Mouse (Mus musculus): Measurements from ENCODE around the gene A930002H24Rik.
"Not testable (repeated sequence)": the region's sequence is repeated elsewhere in the genome, so short reads cannot be mapped to it uniquely, and the experiment has no call there.

A930002H24Rik gene

DNA sequence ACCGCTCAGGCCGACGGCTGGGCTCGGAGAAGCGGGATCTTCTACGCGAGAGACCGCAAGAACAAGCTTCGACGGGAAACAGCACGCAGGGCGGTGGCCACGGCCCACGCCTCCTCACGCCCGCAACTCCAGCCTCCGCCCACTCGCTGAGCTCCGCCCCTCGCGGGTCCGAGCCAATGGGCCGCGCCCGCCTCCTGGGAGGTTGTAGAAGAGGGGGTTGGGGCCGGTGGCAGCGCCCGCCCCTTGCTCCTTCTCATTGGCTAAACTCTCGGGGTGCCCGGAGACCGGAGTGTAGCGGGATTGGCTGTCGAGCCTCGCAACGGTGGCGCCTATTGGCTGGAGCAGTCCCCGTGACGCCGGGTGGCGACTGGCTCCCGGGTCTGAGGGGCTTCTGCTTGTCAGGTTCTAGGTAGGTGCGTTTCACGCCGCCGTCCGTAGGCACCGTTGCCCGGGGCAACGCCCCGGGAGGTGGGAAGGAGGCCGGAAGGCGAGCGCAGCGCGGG, at the start of gene A930002H24Rik:
Gene A930002H24Rik (minus strand): TSS at position 145 of the 503 bp plus-strand sequence.
- peak; percentile 99 for DNase-seq

DNA sequence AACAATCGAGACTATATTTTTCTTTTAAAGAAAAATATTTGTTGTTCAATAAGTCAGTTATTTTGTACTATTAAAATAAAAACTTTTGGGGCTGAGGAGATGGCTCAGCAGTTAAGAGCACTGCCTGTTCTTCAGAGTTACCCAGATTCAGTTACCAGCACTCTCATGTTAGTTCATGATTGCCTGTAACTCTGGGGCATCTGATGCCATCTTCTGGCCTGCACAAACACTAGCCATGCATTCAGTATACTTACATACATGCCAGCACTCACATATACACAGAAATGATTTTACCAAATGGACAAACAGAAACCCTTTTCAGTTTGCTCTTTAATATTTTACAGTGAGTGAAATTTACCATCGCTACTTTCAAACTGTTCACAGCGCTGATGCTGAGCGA, 45.7 kb upstream of the A930002H24Rik start:
- no peak for DNase-seq

DNA sequence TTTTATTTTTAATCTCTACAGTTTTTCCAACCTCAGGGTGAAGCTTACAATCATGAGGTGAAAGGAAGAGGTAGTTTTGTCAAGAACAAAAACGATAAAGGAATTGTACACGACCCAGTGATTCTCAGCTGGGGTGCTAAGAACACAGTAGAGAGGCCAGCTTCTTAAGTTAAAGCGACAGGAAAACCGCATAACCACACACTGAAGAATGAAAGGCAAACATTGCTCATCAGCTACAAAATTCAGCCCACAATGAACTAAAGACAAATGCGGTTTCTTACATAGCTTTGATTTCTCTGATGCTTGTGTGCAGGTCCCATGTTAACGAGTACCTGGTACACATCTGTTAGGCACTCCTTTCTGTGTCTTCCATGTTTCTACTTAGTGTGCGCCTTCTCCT, 33.5 kb upstream of the A930002H24Rik start:
- DNase-seq: no peak

DNA sequence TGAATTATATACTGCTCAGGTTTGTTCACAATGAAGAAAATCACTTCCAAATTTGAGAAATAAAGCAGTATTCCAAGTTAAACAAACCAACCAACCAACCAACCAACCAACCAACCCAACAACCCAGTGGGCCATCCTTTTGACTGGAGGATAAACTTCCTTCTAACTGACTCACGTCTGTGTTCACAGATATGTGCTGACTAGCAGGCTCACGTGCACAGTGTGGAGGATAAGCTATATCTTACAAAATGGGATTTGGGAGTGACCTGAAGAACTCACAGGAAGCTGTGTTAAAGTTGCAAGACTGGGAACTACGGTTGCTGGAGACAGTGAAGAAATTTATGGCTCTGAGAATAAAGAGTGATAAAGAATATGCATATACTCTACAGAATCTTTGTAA, 32.2 kb upstream of the A930002H24Rik start:
- no peak for DNase-seq

DNA sequence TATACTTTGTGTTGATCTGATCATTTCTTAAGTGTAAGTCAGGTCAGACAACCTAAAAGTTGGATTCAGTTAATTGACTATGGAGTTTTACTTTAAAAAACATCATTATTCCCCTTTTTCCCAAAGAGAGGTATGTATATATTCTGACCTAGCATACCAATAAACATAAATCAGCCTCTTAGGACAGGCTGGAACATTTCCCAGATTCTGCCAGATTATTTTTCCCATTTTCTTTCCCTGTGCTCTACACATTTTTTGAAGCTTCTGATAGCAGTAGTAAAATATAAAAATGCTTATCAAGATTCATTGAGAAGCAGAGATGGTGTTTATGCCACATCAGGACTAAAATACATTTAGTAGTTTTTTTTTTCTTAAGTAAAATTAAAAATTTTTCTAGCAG, 27.0 kb upstream of the A930002H24Rik start:
- no peak for DNase-seq

DNA sequence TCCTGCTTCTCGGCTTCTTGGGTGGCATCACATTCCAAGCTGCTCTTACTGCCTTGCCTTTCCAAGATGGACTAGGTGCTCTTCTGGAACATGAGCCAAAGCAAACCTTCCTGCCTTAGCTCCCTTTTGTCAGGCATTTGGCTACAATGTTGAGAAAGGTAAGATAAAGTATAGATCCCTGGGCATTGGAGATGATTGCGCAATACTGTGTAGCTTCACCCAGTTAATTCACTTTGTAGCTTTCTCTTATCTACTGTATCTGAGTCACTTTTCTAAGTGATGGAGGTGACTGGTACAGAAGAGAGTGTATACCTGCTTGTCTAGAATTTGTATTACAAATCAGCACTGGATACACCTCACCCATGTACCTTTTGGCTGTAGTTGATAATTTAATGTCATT, 23.4 kb upstream of the A930002H24Rik start:
- no peak for DNase-seq

DNA sequence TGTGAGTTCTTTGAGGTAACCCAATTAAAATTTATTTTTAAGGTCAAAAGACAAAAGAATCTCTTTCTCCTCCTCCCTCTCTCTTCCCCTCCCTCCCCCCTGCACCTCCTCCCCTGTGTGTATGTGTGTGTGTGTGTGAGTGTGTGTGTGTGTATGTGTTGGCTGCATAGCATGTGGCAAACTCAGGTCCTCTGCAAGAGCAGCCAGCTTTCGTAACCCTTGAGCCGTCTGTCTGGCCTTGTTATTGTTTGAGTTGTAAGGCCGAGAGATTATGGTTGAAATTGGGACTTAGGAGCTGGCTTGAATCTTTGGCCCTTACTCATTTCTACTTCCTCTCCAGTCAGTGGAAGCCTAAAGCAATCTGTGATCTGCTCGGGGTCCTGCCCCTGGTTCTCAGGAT, 16.4 kb upstream of the A930002H24Rik start:
- DNase-seq: no peak

DNA sequence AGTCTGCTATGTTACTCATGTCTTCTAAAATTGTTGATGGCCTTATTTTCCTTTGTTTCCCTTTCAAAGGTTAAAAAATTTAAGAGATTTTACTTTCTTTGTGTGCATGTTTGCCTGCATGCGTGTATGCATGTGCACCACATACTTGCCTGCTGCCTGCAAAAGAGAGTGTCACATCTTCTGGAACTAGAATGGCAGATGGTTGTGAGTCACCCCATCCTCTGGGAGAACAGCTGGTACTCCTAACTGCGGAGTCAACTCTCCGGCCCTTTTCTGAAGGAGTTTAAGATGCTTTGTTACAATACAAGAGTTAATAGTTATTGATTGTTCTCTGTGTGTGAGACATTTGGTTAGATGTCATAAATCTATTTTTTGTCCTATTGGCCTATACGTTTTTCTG, 15.3 kb upstream of the A930002H24Rik start:
- DNase-seq: no peak

DNA sequence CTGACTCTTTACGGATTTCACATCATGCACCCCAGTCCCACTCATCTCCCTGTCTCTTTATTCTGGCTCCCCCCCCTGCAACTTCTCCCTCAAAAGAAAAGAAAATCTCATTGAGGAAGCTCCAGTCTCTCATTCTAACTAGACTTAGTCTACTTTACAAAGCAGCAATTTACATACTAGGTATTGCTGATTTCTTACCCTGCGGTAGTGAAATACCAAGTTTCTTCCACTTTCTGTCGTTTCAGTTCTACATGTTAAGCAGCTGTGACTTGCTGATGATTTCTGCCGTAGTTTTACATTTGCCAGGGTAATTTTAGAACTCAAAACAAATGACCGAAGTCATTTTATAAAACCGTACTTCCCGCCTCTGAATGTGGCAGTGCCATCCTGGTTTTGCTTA, 8.2 kb upstream of the A930002H24Rik start:
- DNase-seq: no peak

DNA sequence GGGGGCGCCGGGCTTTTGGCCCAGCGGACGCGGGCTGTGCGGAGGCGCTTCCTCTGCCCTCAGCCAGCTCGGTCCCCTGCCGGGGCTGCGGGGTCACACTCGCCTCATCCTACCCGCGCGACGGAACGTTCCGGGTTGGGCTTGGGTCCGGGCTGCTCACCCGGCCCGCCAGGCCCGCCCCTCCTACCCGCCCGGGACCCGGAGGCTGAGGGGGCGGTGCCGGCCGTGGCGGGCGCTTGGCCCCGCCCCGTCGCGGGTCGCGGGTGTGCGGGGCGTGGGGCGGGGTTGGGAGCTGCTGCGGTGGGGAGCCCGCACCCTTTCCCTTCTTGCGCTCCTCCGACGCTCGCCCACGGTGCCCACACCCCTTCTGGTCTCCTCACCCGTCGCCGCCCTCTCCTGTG, 580 bp upstream of the A930002H24Rik start:
- DNase-seq: no peak

DNA sequence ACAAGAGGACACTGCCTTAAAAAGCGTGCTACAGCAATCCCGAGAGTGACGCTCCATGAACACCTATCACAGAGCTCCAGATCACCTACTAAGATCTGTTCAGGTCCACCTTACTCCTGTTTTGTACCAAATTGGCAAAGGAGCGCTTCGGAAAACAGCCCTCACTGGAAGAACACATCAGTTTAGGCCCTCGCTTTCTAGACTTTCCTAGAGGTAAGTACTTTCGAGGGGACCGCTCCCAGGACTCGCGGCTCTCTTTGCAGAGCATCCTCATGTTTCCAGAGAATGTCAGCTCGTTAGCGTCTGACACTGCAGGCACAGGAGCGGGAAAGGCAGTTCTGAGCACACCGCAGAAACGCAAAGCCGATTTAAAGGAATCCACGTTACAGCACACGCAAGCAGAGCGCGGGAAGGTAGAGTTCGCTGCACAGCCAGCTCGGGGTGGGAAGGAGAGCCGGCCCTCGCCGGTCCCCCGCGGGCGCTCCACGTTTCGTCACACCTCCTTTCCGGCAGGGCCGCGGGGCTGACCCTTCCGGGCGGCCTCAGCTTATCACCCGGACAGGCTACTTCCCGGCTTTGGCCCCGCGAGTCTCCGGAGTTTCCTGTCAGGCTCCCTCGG, 470 bp downstream of the A930002H24Rik start, which contains the start of gene Fer:
Gene Fer (plus strand): TSS at position 51 of the 619 bp plus-strand sequence.
- no peak for DNase-seq

DNA sequence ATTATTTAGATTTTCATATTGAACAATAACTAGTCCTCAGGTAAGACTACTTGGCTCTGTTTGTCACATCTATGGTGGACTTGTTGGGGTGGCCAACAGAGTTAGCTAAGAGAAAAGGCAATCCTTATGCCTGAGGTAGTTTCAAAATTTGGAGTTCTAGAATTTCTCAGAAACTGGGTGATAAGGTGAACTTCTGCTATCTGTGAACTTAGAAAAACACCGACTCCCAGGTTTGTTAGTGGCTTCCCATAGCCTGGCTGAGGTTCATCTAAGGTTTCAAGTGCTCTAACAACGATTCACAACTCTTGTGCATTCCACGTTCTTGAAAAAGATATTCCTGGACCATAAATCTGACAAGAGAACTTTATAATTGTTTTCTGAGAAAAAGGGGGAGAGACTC, 1.2 kb downstream of the A930002H24Rik start:
- no peak for DNase-seq

DNA sequence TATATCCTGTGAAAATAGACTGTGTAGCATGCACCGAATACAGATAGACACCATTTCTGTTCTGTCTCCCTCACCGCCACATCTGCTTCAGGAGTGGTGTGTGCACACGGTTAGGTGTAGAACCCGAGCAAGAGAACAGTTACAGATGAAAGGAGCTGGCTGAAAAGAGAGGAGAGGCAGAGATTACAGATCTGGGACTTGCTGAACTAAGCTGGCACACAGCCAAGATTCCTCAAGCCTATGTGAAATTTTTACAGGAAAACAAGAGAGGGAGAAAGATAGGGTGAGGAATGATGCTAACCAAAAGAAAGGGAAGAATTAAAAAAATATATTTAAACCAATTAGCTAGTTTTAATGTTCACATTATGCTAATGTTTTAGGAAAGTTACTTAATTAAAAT, 2.6 kb downstream of the A930002H24Rik start:
- DNase-seq: peak in 1 of 2 experiments; percentile 33

DNA sequence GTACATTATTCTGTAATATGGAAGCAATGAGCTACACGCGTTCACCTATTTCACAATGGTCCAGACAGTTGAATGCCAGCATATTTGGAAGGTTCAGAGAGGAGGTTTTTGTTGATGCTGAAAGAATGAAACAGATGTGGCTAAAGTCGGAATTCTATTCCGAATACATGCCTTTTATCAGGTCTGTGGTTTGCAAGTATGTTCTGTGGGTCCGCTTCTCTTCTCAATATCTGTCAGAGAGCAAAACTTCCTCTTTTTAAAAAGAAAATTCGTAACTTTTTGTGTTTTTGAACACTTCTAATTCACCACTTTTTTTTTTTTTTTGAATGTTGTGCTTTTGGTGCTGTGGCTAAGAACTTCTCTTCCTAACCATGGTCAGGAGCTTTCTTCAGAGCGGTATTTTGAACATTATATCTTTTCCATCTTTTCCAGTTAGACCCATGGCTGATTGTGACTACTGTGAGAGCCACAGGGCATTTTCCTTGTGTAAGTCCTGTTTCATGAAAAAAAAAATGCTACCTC, 6.5 kb downstream of the A930002H24Rik start:
- DNase-seq: no peak

DNA sequence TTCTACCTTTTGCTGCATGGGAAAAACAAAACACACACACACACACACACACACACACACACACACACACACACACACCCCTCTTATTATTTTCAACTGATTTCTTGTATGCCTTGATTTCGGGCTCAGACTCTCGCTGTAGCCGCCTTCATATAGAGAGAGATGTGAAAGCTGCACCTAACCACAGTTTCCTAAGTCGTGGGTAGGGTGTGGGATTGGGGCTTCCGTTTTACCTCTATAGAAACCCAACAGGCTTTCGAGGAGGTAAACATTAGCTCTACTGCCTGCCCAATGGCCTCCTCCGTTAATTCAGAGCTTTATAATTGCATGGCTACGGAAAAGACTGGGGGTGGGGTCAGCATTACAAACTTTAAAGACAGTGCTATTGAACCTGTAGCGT, 13.6 kb downstream of the A930002H24Rik start:
- DNase-seq: no peak

DNA sequence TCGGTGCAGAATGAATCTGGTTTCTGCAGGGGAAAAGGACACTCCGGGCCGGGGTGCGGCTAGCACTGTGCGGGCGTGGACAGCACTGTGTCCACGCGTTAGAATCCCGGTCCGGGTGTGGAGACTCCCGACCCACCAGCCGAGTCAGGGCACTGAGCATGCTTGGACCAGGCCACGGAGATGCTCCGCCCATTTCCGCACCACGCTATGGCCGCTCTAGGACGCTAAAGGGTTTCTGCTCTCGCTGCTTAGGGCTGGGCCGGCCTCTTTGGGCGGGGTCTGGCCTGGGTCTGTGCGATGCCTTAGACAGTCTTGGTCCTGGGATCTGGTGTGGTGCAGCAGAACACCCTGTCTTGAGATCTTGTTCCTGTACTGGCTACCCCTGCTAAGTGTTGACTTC, 14.0 kb downstream of the A930002H24Rik start:
- peak; percentile 91 to 92 for DNase-seq

DNA sequence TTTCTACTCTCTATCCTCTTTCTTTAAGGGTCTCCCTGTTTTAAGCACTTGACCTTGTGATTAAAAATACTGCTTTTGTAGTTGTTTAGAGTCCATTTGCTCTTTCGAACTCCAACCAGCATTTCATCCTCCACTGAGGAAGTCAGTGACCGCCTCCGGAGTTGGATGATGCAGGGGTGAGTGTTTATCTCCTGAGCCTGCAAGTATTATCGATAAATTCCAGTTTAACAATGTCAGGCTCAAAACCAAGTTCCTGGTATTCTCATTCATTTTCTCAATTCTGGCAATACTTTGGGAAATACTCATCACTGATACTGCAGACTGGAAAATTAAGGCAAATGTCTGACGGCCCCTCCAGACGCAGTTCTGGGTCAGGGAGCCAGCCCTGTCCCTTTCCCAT, 14.4 kb downstream of the A930002H24Rik start:
- DNase-seq: peak in 1 of 2 experiments; percentile 16

DNA sequence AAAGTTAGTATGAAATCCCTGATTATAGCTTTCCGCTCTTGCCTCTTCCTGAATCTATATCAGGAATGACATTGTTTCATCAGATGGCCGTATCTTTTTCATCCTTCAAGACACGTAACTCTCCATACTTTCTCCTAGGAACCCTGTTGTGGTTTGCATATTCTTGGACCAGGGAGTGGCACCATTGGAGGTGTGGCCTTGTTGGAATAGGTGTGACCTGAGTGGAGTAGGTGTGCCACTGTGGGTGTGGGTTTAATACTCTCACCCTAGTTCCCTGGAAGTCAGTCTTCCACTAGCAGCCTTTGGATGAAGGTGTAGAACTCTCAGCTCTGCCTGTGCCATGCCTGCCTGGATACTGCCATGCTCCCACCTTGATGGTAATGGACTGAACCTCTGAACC, 17.8 kb downstream of the A930002H24Rik start:
- DNase-seq: not testable (repeated sequence)

DNA sequence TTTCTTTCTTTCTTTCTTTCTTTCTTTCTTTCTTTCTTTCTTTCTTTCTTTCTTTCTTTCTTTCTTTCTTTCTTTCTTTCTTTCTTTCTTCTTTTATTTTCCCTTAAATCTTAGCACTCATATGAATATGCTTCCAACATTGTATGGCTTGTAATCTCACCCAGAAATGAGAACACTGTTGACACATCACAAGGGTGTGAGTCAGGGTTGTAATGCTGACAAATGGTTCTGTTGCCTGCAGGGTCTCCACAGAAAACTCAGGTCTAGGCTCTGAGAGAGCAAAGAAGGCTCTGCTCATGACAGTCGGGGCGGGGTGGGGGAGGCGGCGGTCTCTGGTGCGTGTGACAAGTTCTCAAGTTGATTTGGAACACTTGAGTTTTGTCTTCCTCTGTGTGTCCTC, 18.7 kb downstream of the A930002H24Rik start:
- no peak for DNase-seq

DNA sequence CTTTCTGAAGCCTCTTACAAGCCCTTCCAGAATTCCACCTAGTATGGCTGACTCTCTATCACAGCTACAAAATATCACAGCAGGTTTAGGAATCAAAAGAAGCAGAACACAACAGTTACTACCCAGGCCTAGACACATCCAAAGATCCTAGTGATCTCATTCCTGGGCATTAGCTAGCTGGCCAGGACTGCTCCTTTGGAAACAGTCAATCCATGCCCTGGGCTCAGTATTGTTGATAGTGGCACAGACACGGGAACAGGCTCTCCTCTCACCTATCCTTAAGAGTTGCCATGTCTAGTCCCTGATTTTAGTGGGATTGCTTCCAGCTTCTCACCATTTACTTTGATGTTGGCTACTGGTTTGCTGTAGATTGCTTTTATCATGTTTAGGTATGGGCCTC, 21.4 kb downstream of the A930002H24Rik start:
- DNase-seq: no peak

DNA sequence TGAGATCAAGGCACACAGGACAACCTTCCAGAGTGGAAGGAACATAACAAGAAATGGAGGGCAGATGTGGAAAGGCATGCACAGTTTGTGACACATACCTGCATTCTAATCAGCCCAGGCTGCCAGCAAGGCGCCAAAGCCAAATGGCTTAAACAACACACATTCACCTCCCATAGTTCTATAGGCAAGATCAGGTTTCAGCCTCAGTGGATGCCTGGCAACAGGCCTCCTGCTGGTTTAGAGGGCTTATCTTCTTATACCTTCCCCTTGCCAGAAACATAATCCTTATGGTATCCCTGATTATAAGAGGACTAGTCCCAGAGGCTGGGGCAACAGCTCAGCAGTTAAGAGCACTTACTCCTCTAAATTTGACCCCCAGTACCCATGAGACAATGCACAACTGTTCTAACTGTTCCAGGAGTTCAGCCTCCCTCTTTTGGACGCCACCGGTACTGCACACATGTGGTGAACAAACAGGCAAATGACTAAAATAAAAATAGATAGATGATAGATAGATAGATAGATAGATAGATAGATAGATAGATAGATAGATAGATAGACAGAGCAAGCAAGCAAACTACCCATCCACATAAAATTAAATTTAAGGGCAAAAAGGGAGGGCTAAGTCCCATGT, 23.8 kb downstream of the A930002H24Rik start:
- no peak for DNase-seq

DNA sequence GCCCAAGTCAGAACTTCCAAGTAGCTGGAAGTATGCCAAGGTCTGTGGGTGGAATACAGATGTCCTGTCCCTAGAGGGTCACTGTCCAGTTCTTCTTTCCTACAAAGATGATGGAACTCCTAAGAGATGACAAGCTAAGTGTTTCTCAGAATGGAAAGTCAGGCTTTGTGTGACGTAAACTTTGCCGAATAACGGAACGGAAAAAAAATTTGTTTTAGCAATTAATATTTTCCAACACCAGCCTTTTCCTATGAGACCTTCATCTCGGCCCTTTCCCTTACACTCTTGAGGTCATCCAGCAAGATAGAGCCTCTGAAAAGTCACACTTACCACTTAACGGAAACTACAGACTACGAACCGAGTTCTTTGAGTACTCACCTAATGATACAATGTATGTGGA, 25.4 kb downstream of the A930002H24Rik start:
- DNase-seq: no peak

DNA sequence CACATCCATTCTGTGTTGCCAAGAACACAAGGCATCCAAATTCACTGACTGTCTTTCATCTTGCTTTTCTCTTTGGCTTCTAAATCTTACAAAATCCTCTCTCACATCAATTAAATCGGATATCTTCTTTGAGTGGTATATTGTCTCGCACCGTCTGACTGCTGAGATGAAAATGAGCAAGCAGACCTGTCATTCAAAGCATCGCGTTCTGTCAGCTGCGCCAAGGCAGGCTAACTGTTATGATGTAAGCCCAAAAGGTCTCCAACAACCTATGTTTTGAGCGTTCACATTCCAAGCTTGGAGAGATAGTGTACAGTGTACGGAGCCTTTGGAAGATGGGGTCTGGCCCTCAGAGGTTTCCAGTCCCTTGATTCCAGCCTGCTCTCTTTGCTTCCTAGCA, 26.9 kb downstream of the A930002H24Rik start:
- no peak for DNase-seq

DNA sequence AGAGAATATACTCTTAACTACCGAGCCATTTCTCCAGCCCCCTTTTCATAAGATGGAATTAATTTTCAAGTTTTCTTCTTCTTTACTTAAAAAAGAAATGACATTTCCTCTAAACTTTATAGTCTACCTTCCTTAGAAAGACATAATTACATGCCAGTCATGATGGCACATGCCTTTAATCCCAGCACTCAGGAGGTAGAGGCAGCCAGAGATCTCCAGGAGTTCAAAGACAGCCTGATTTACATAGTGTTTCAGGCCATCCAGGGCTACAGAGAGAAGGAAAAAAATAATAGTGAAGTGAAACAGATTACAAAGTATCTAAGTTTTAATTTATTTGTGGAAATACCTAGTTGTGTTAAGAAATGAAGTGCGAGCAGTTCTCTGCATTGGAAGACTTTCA, 27.4 kb downstream of the A930002H24Rik start:
- DNase-seq: no peak
